Mouse (Mus musculus): ENCODE measurements at regions not wholly inside any gene's neighbourhood (a gene's known extent, or its start where the extent isn't known, plus 50 kb on each side); places are given as distances from the start of the nearest gene placed in this dataset.

DNA sequence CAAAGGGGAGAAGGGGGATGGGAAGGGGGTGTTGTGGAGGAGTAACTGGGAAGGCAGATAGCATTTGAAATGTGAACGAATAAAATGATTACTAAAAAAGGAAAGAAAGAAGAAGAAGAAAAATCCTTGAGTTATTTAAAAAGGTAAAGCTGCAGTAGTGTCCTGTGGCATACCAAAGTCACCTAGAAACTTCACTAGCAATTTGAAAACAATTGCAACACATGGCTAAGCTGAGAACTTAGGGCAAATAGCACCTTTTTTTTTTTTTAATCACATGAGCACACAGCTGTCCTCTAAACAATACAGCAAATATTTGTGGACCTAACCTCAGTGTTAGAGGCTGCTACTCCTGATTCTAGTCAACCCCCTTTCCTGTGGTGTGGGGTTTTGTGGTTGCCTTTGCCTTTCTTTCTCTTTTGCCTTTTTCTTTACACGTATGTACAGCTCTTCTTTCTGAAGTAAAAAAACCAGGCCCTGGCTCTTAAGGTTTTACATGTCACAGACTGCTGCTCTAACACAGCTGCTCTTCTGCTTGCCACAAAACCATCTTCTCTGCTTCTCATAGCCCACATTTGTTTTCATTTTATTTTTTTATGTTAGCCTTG, 71.6 kb upstream of the Ctsc start (continued):
- no peak; the same call in none of the 2 replicates for TF ChIP-seq CHD2 (IDR thresholded peaks at IDR 0.05; ENCODE audit: low read length)
- no peak for TF ChIP-seq ZKSCAN1 (IDR thresholded peaks at IDR 0.05; ENCODE audit: borderline replicate concordance, low read depth, low read length)
- TF ChIP-seq JUN (IDR thresholded peaks at IDR 0.05; ENCODE audit: insufficient read depth, low read depth, low read length): peak; percentile 28; the same call in 1 of the 2 replicates
- TF ChIP-seq POLR2AphosphoS2 (IDR thresholded peaks at IDR 0.05; ENCODE audit: low read depth, low read length): no peak
- no peak for TF ChIP-seq RCOR1 (conservative IDR thresholded peaks at IDR 0.05; ENCODE audit: low read depth, low read length)
- TF ChIP-seq ZMIZ1 (IDR thresholded peaks at IDR 0.05; ENCODE audit: low read depth, low read length): no peak
- TF ChIP-seq ZC3H11A (IDR thresholded peaks at IDR 0.05; ENCODE audit: low read depth, low read length): no peak

DNA sequence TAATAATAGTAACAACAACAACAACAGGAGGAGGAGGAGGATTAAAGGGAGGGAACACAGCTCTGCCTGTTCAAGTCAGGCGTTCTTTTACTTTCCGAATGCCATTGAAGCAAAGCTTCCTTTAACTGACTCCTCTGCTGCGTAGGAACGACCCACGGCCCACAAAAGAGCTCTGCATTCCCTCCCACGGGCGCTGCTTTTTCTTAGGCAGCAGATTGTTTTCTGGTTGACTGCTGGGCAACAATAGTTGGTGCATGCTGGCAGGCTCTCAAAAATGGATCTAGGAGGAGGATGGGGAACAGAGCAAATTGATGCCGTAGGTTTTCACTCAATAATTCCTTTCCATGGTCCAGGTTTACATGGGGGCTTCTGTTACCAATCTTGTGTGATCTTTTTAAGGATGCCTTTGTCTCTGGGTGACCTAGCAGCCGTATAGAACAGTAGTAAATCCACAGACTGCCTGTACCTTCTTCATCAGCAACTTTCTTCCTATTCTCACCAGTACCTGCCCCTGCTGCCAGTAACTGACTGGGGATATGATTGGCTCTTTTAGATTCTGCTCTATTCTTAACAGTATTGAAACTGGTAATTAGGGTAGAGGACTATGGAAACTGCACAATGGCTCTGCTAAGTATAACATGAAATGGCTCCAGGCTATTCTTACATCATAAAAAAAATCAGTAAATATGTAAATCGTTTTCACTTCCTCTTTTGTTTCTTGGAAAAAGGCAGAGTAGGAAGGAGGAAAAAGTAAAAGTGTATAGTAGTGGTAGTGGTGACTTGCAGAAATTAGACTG, 70.8 kb upstream of the Ctsc start:
- Histone ChIP-seq H3K27me3 (replicated peaks) (no peaks in the 10 kb centered on the region), H3K79me2 (replicated peaks; ENCODE audit: control insufficient read depth, extremely low read depth, insufficient read depth, poor library complexity, severe bottlenecking) (no peaks in the 10 kb centered on the region), H3K9me3 (replicated peaks; ENCODE audit: low read length) (peaks cover 8% of the 10 kb centered on the region), H3K9ac (ENCODE audit: insufficient read depth, low read depth) (peak overlapping the region; percentile 12; the same call in 1 of the 2 replicates), H3K36me3 (replicated peaks in 1 of 2; ENCODE audit: control insufficient read depth in 1 of 2, insufficient read depth in 1 of 2, low read length in 1 of 2) (no peaks in the 10 kb centered on the region), H3K27ac (ENCODE audit: insufficient read depth, low read depth) (peak overlapping the region; percentile 68), H3K4me2 (ENCODE audit: insufficient read depth, low read depth, poor library complexity, severe bottlenecking) (peak overlapping the region; percentile 82; the same call in 1 of the 2 replicates), H3K4me1 (ENCODE audit: control insufficient read depth in 1 of 2, insufficient read depth in 2 of 2) (peaks cover 4 to 25% of the 10 kb centered on the region in 2 experiments; a peak in 3 of 4 replicates), H3K4me3 (replicated peaks in 1 of 3; ENCODE audit: low read depth in 2 of 3, low read length in 2 of 3, poor library complexity in 1 of 3) (peak overlapping the region in 2 of 3 experiments; percentile 7 to 20)
- in situ Hi-C loops (cut with MboI; ENCODE audit: low pct_ligation_motif_present, low pct_unique_long_range_greater_than_20kb, low sequenced_read_pairs): no loop called here
- dilution Hi-C loops (cut with MboI; ENCODE audit: extremely low pct_ligation_motif_present, extremely low pct_unique_long_range_greater_than_20kb, low sequenced_read_pairs): no loop called here
- no peak for TF ChIP-seq CTCF (conservative IDR thresholded peaks at IDR 0.05 in 1 of 2, IDR thresholded peaks at IDR 0.05 in 1 of 2; ENCODE audit: low read depth in 2 of 2, low read length in 2 of 2)
- TF ChIP-seq NELFE (IDR thresholded peaks at IDR 0.05; ENCODE audit: low read depth, low read length): peak; percentile 41; the same call in 1 of the 2 replicates
- TF ChIP-seq JUN (IDR thresholded peaks at IDR 0.05; ENCODE audit: insufficient read depth, low read depth, low read length): peak; percentile 16; the same call in 1 of the 2 replicates
- 0 out of 2 replicates have a peak, but pooled peaks have one; percentile 8 for TF ChIP-seq HCFC1 (IDR thresholded peaks at IDR 0.05; ENCODE audit: low read depth, low read length)
- no peak for TF ChIP-seq POLR2AphosphoS2 (IDR thresholded peaks at IDR 0.05; ENCODE audit: low read depth, low read length)
- TF ChIP-seq ZMIZ1 (IDR thresholded peaks at IDR 0.05; ENCODE audit: low read depth, low read length): no peak
- peak; percentile 76 for TF ChIP-seq BHLHE40 (IDR thresholded peaks at IDR 0.05; ENCODE audit: low read depth, low read length)
- no peak for TF ChIP-seq POLR2A (IDR thresholded peaks at IDR 0.05; ENCODE audit: low read depth, low read length)
- TF ChIP-seq ETS1 (conservative IDR thresholded peaks at IDR 0.05; ENCODE audit: low read depth, low read length): peak; percentile 90
- peak; percentile 43; the same call in 1 of the 2 replicates for TF ChIP-seq MAZ (IDR thresholded peaks at IDR 0.05; ENCODE audit: low read depth, low read length)
- 0 out of 2 replicates have a peak, but pooled peaks have one; percentile 9 for TF ChIP-seq ELF1 (IDR thresholded peaks at IDR 0.05; ENCODE audit: low read depth, low read length)
- no peak for TF ChIP-seq CHD1 (IDR thresholded peaks at IDR 0.05; ENCODE audit: low read depth, low read length)
- TF ChIP-seq RCOR1 (conservative IDR thresholded peaks at IDR 0.05; ENCODE audit: low read depth, low read length): peak; percentile 75; the same call in 1 of the 2 replicates
- TF ChIP-seq JUND (conservative IDR thresholded peaks at IDR 0.05; ENCODE audit: low read depth, low read length): peak; percentile 62
- TF ChIP-seq MEF2A (IDR thresholded peaks at IDR 0.05; ENCODE audit: borderline replicate concordance, low read depth, low read length): peak; percentile 96
- TF ChIP-seq ZC3H11A (IDR thresholded peaks at IDR 0.05; ENCODE audit: low read depth, low read length): no peak
- peak; percentile 89 for TF ChIP-seq MAFK (IDR thresholded peaks at IDR 0.05; ENCODE audit: insufficient replicate concordance, low read length)
- 0 out of 2 replicates have a peak, but pooled peaks have one; percentile 12 for TF ChIP-seq MYC (IDR thresholded peaks at IDR 0.05; ENCODE audit: low read depth, low read length)
- TF ChIP-seq TBP (conservative IDR thresholded peaks at IDR 0.05; ENCODE audit: low read depth, low read length): peak; percentile 69
- TF ChIP-seq SIN3A (IDR thresholded peaks at IDR 0.05; ENCODE audit: low read length): peak; percentile 47
- peak; percentile 33; the same call in 1 of the 2 replicates for TF ChIP-seq TCF12 (IDR thresholded peaks at IDR 0.05; ENCODE audit: low read depth, low read length)
- TF ChIP-seq NRF1 (IDR thresholded peaks at IDR 0.05; ENCODE audit: low read depth, low read length): no peak
- peak; percentile 96 for TF ChIP-seq IRF4 (IDR thresholded peaks at IDR 0.05; ENCODE audit: low read depth, low read length)
- TF ChIP-seq UBTF (IDR thresholded peaks at IDR 0.05; ENCODE audit: low read depth, low read length): no peak
- TF ChIP-seq ZKSCAN1 (IDR thresholded peaks at IDR 0.05; ENCODE audit: borderline replicate concordance, low read depth, low read length): no peak
- TF ChIP-seq ZNF384 (IDR thresholded peaks at IDR 0.05; ENCODE audit: low read depth, low read length): peak; percentile 98
- TF ChIP-seq EP300 (IDR thresholded peaks at IDR 0.05; ENCODE audit: low read length): peak; percentile 98
- peak; percentile 83 for DNase-seq (ENCODE audit: extremely low read depth)
